Mouse (Mus musculus): ENCODE measurements around the gene Pygm. TPM values are rescaled to one million over a fixed set of nuclear protein-coding genes. Genes with fewer than 3 reads are reported as not detected.
A peak's percentile ranks its signal among the peaks of the same experiment; 100 is the strongest.

Gene Pygm
- polyA plus RNA-seq, 1 experiment from 2014 or later: 1.9 TPM

DNA sequence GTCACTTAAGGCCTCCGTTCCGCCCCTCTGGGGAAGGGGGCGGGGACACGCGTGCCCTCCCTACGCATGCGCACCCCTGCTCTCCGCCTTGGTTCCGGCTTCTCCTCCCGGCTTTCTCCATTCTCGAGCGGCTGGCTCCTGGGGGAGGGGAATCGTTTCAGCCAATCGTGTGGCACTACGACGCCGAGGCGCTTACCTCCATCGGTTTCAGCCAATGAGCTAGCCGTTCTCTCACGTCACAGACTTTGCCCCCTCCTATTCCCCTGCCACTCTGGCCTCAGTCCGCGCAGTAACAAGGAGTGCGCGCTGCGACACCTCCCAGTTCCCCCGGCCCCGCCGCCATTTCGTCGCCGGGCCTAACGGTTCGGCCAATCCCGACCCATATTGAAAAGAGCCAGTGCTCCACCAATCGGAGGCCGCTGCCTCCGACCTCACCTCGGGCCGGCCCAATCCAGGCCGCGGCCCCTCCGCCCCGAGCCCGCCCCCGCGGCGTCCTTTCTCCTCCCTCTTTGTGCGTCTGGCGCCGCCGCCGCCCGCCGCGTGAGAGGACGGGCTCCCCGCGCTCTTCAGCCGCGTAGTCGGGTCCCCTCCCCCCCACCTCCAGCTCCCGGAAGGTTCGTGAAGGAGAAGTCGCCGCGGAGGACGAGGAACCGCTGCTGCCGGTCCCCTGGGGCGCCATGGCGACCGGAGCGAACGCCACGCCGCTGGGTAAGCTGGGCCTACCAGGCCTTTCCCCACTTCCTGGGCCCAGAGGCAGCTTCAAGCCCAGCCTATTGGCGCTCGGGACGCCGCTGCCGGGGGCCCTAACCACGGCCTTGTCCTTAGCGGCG lies 20.6 kb upstream of the Pygm start, which contains the start of gene Sf1:
Sf1 (plus strand) TSS at position 280 of the 830 bp plus-strand sequence.
- Histone ChIP-seq H3K4me3 (peak within 1 kb of the TSS; percentile 99), H3K9me3 (no peaks in the 10 kb centered on the region), H3K4me1 (replicated peaks) (peaks cover 34% of the 10 kb centered on the region), H3K36me3 (peaks cover 45% of the 10 kb centered on the region), H3K27me3 (ENCODE audit: insufficient read depth, poor library complexity, severe bottlenecking) (no peaks in the 10 kb centered on the region), H3K27ac (peak within 1 kb of the TSS; percentile 100)
- peak; percentile 100 for DNase-seq (ENCODE audit: low spot score)
- WGBS: under 1% methylated on average over 85 of the region's 85 CpGs

- H3K4me3 ChIP-seq: peak overlapping the region; percentile 99
- WGBS: under 1% methylated on average over 55 of the region's 55 CpGs
- DNase-seq (ENCODE audit: low spot score): peak; percentile 88
- H3K9me3 ChIP-seq: no peaks in the 10 kb centered on the region
- no peaks in the 10 kb centered on the region for H3K27me3 ChIP-seq (ENCODE audit: insufficient read depth, poor library complexity, severe bottlenecking)
- H3K36me3 ChIP-seq: peaks cover 49% of the 10 kb centered on the region
- peaks cover 34% of the 10 kb centered on the region for H3K4me1 ChIP-seq (replicated peaks)
- peak overlapping the region; percentile 100 for H3K27ac ChIP-seq
Observed at GRCm38 (mm10) chr19:6364317-6364725, 19.9 kb upstream of the Pygm start.

GRCm38 (mm10) chr19:6364842-6365241 lies 19.4 kb upstream of the Pygm start:
- 4% methylated on average over 2 of the region's 2 CpGs for WGBS
- H3K27me3 ChIP-seq (ENCODE audit: insufficient read depth, poor library complexity, severe bottlenecking): no peaks in the 10 kb centered on the region
- no peak for DNase-seq (ENCODE audit: low spot score)
- H3K4me3 ChIP-seq: peak overlapping the region; percentile 99
- H3K27ac ChIP-seq: peak overlapping the region; percentile 100
- peaks cover 54% of the 10 kb centered on the region for H3K36me3 ChIP-seq
- no peaks in the 10 kb centered on the region for H3K9me3 ChIP-seq
- H3K4me1 ChIP-seq (replicated peaks): peaks cover 34% of the 10 kb centered on the region

DNA sequence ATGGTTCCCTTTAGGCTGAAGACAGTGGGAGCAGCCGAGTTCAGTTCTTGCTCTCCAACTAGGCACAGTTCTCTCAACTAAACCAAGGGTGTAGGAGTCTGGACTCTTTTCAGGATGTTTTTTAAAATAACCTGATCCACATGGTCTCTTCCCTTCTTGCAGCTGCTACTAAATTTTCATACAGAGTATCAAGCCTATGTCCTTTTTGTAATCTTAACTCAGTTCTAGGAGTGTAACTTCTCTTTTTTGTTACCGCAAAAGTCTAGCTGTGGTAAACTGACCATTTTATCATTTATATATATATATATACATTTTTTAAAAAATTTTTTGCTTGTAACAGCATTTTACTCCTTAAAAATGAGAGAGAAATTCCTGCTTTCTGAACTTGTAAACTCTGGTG lies 14.0 kb upstream of the Pygm start:
- H3K9me3 ChIP-seq: no peaks in the 10 kb centered on the region
- DNase-seq (ENCODE audit: low spot score): no peak
- 94% methylated on average over 2 of the region's 2 CpGs for WGBS
- no peak overlapping the region for H3K4me3 ChIP-seq
- H3K27me3 ChIP-seq (ENCODE audit: insufficient read depth, poor library complexity, severe bottlenecking): no peaks in the 10 kb centered on the region
- H3K27ac ChIP-seq: no peak overlapping the region
- H3K36me3 ChIP-seq: peaks cover 100% of the 10 kb centered on the region
- peaks cover 26% of the 10 kb centered on the region for H3K4me1 ChIP-seq (replicated peaks)

- 94% methylated on average over 3 of the region's 3 CpGs for WGBS
- Histone ChIP-seq H3K27ac (no peak overlapping the region), H3K27me3 (ENCODE audit: insufficient read depth, poor library complexity, severe bottlenecking) (no peaks in the 10 kb centered on the region), H3K9me3 (no peaks in the 10 kb centered on the region), H3K4me1 (replicated peaks) (peaks cover 20% of the 10 kb centered on the region), H3K4me3 (no peak overlapping the region), H3K36me3 (peaks cover 100% of the 10 kb centered on the region)
- no peak for DNase-seq (ENCODE audit: low spot score)
Observed at GRCm38 (mm10) chr19:6372433-6372832, 11.8 kb upstream of the Pygm start.

- Histone ChIP-seq H3K27ac (no peak overlapping the region), H3K4me3 (no peak overlapping the region), H3K9me3 (no peaks in the 10 kb centered on the region), H3K27me3 (ENCODE audit: insufficient read depth, poor library complexity, severe bottlenecking) (no peaks in the 10 kb centered on the region), H3K36me3 (peaks cover 100% of the 10 kb centered on the region), H3K4me1 (replicated peaks) (peaks cover 22% of the 10 kb centered on the region)
- peak; percentile 78 for DNase-seq (ENCODE audit: low spot score)
- 70% methylated on average over 12 of the region's 12 CpGs for WGBS
Observed at GRCm38 (mm10) chr19:6373539-6374400, 10.4 kb upstream of the Pygm start.

- no peaks in the 10 kb centered on the region for H3K27me3 ChIP-seq (ENCODE audit: insufficient read depth, poor library complexity, severe bottlenecking)
- H3K36me3 ChIP-seq: peaks cover 100% of the 10 kb centered on the region
- WGBS: 97% methylated on average over 10 of the region's 10 CpGs
- H3K27ac ChIP-seq: no peak overlapping the region
- no peak for DNase-seq (ENCODE audit: low spot score)
- no peaks in the 10 kb centered on the region for H3K9me3 ChIP-seq
- H3K4me3 ChIP-seq: no peak overlapping the region
- H3K4me1 ChIP-seq (replicated peaks): peaks cover 22% of the 10 kb centered on the region
Observed at GRCm38 (mm10) chr19:6374571-6374970, 9.6 kb upstream of the Pygm start.

DNA sequence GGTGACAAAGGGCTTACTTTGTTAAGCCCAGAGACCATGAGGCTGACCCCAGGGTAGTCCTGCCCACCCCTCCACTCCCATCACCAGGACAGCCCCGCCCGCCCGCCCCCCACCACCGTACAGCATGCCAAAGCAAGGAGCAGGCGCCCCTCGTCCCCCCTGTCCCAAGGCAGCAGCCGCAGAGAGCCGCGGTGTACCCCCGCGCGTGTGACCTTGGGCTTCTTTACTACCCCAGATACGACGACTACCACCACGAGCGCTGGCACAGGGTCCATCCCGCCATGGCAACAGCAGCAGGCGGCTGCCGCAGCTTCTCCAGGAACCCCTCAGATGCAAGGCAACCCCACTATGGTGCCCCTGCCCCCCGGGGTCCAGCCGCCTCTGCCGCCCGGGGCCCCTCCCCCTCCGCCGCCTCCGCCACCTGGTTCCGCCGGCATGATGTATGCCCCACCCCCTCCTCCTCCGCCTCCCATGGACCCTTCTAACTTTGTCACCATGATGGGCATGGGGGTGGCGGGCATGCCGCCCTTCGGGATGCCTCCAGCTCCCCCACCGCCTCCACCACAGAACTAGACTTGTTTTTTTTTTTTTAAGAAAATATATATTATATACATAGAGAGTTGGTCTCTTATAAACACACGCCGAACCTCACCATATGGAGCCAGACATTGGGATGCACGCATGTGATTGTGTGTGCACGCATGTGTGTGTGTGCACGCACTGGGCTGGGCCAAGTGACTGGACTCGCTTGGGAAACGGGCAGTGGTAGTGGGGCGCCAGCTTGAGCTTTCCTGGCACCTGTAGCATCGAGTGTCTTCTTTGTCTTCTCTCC lies 8.6 kb upstream of the Pygm start:
- Histone ChIP-seq H3K4me3 (no peak overlapping the region), H3K27me3 (ENCODE audit: insufficient read depth, poor library complexity, severe bottlenecking) (no peaks in the 10 kb centered on the region), H3K4me1 (replicated peaks) (peaks cover 22% of the 10 kb centered on the region), H3K36me3 (peaks cover 97% of the 10 kb centered on the region), H3K27ac (no peak overlapping the region), H3K9me3 (no peaks in the 10 kb centered on the region)
- WGBS: 91% methylated on average over 42 of the region's 42 CpGs
- no peak for DNase-seq (ENCODE audit: low spot score)

- Histone ChIP-seq H3K9me3 (no peaks in the 10 kb centered on the region), H3K4me1 (replicated peaks) (peaks cover 22% of the 10 kb centered on the region), H3K4me3 (no peak overlapping the region), H3K27me3 (ENCODE audit: insufficient read depth, poor library complexity, severe bottlenecking) (no peaks in the 10 kb centered on the region), H3K27ac (no peak overlapping the region), H3K36me3 (peaks cover 97% of the 10 kb centered on the region)
- DNase-seq (ENCODE audit: low spot score): peak; percentile 59
- 80% methylated on average over 14 of the region's 14 CpGs for WGBS
Observed at GRCm38 (mm10) chr19:6376255-6376564, 8.0 kb upstream of the Pygm start.

GRCm38 (mm10) chr19:6376643-6377042 lies 7.6 kb upstream of the Pygm start:
- H3K4me1 ChIP-seq (replicated peaks): peaks cover 22% of the 10 kb centered on the region
- no peaks in the 10 kb centered on the region for H3K9me3 ChIP-seq
- no peak overlapping the region for H3K4me3 ChIP-seq
- no peak overlapping the region for H3K27ac ChIP-seq
- peaks cover 94% of the 10 kb centered on the region for H3K36me3 ChIP-seq
- no peaks in the 10 kb centered on the region for H3K27me3 ChIP-seq (ENCODE audit: insufficient read depth, poor library complexity, severe bottlenecking)
- DNase-seq (ENCODE audit: low spot score): no peak
- 88% methylated on average over 2 of the region's 2 CpGs for WGBS

GRCm38 (mm10) chr19:6377327-6378040 lies 6.7 kb upstream of the Pygm start:
- peaks cover 85% of the 10 kb centered on the region for H3K36me3 ChIP-seq
- no peak for DNase-seq (ENCODE audit: low spot score)
- WGBS: 70% methylated on average over 11 of the region's 11 CpGs

More at GRCm38 (mm10) chr19:6377327-6378040, 6.7 kb upstream of the Pygm start:
- peaks cover 22% of the 10 kb centered on the region for H3K4me1 ChIP-seq (replicated peaks)
- H3K27me3 ChIP-seq (ENCODE audit: insufficient read depth, poor library complexity, severe bottlenecking): no peaks in the 10 kb centered on the region
- peak overlapping the region; percentile 42; the same call in 1 of the 2 replicates for H3K27ac ChIP-seq
- H3K4me3 ChIP-seq: no peak overlapping the region
- no peaks in the 10 kb centered on the region for H3K9me3 ChIP-seq

All from hindbrain, embryonic 10.5 days (tissue).